Mouse (Mus musculus) regulatory T cell (primary cell): Measurements from ENCODE around the gene Zfp346.

Source experiments
- in situ Hi-C: fragments of 300-600 bp; cut with MboI, MseI; formaldehyde crosslinking; loops from one replicate; pipeline ENCODE4 v1.15.1; 2025; ENCODE audit warnings: high pct_unique_total_duplicates

Zfp346 gene

DNA sequence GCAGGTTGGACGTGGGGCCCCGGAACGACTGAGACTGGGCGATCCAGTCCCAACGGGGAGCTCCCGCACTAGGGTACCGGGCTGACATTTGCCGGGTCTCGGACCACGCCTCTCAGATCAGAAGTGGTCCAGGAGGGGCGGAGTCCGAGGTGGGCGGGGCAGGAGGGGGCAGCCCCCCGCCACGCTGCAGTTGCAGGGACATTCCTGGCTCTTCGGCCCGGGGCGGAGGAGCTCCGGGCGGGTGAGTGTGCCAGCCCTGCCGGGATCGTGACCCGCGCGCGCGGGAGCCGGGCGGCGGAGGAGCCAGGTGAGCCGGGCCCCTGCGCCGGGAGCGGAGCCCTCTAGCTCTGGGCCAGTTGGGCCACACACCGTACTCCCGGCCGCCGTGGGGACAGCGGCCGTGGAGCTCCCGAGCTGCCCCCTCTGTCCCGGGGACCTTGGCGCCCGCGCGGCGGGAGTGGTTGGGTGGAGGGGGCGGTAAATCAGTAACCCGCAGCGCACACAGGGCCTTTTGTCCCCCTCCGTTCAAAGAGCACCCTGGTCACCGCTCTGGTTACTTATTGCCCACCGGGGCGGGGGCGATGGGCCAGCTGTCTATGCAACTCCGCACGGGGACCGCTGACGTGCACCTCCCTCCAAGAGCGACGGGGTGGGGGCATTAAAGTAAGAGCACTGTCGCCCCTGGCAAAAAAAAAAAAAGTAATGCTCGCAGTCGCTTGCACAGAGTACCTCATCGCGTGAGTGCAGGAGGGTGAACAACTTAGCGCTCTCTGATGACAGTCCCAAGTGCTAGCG, 47.7 kb downstream of the Zfp346 start, which contains the start of gene Fgfr4:
Fgfr4 (plus strand) TSS at position 20 of the 795 bp plus-strand sequence.
- in situ Hi-C loops = no loop called here

DNA sequence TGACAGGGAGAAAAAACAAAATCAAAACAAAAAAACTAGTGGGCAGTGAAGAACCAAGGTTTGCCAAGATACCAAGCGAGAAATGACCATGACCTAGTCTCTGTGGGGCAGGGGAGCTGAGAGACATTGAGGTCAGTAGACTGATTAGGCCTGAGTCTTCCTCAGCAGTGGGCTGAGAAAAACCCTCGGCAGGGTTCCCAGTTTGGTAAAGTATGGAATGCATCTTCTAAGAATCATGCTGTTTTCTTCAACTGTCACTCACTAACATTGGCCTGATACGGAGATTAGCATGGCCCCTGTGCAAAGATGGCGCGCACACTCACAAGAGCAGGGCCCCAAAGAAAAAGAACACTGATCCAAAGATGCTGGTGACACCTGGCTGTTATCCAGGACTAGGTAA, 48.8 kb downstream of the Zfp346 start:
- in situ Hi-C loops = no loop called here

DNA sequence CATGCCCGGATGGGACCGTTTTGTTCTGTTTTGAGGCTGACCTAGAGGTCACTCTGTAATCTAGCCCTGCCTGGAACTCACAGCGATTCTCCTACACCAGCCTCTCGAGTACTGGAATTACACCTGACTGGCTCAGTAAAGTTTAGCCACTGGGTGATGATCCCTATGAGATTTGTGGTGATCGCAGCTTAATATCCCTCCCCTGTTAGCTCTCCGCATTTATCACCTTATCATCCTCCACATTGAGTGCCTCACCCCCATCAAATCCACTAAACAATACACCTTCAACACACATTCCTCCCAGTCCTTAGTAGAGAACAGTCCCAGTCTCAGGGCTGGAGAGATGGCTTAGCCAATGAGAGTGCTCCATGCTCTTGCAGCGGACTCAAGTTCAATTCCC, 57.3 kb downstream of the Zfp346 start:
- in situ Hi-C loops = no loop called here

DNA sequence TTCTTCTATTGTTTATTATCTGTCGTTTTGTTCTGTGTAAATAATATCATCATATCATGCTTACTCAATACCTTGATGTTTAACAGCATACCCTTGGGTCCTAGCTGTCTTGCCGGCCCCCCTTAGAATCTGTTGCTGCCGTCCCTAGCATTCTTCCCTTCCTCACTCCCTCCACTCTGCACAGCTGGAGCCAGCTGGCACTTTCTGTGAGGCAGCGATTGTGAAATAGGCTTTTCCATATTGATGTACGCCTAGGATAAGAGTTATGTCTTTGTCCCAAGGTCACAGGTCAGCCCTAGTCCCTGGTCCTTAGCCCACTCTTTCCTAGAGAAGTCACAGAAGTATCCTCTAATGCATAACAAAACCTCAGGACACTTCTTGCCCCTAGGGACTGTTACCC, 58.4 kb downstream of the Zfp346 start:
- in situ Hi-C loops = no loop called here

DNA sequence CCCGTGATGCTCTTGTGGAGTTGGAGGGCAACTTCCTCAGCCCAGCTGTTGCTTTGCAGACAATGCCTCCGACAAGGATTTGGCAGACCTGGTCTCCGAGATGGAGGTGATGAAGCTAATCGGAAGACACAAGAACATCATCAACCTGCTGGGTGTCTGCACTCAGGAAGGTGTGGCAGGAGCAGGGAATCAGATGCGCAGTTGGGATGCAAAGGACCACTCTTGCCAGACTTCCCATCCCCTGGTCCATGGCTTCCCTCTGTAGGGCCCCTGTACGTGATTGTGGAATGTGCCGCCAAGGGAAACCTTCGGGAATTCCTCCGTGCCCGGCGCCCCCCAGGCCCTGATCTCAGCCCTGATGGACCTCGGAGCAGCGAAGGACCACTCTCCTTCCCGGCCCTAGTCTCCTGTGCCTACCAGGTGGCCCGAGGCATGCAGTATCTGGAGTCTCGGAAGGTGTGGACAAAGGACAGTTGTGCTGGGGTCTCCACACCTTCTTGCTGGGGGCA, 60.8 kb downstream of the Zfp346 start:
- in situ Hi-C loops = no loop called here

DNA sequence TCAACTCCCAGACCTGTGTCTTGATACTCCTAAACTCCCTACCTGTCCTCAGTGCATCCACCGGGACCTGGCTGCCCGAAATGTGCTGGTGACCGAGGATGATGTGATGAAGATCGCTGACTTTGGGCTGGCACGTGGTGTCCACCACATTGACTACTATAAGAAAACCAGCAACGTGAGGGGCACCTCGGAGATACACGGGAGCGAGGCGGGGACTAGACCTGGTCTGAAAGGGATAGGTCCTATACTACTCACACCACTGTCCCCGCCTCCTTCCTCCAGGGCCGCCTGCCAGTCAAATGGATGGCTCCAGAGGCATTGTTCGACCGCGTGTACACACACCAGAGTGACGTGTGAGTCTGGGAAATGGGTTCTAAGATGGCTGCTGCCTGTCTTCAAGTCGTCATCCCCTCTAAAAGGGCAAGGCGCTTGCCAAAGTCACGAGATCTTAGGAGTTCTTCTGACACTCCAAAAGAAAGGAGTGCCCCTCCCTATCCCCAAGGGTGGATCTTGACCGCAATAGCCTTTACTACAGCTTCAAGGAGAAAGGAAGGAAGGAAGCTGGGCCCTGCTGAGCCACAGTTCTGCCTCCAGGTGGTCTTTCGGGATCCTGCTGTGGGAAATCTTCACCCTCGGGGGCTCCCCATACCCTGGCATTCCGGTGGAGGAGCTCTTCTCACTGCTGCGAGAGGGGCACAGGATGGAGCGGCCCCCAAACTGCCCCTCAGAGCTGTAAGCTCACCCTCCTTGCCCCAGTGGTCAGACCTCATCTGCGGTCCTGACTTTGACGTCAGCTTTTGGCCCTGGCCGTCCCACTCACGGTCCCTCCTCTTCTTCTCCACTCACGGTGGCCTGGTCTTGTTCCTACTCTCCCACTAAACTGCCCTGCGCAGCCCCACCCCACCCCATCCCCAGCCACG, 62.0 kb downstream of the Zfp346 start:
- in situ Hi-C loops = no loop called here

DNA sequence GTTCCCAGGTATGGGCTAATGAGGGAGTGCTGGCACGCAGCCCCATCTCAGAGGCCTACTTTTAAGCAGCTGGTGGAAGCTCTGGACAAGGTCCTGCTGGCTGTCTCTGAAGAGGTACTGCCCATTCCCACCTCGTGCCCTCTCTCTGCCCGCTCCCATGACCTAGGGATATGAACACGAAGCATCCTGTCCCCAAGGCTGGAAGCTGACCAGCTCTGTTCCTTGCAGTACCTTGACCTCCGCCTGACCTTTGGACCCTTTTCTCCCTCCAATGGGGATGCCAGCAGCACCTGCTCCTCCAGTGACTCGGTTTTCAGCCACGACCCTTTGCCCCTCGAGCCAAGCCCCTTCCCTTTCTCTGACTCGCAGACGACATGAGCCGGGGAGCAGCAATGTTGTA, 62.7 kb downstream of the Zfp346 start:
- in situ Hi-C loops = no loop called here

DNA sequence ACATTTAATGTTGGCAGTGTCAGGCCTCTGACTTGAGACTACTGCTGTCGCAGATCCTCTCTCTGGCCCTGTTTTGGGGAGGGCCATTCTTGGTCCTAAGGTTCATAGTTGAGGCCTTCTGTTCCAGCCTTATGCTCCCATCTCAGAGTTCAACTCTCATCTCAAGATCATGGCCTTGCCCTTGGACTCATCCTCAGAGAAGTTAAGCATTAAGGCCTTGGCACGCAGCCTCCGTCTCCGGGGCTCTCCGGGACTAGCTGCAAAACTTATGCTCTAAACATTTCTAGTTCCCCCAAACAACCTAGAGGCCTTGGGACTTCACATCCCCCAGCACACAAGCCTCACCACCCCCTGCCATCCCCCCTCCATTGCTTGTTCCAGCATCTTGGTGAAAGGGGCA, 63.1 kb downstream of the Zfp346 start:
- in situ Hi-C loops = no loop called here

DNA sequence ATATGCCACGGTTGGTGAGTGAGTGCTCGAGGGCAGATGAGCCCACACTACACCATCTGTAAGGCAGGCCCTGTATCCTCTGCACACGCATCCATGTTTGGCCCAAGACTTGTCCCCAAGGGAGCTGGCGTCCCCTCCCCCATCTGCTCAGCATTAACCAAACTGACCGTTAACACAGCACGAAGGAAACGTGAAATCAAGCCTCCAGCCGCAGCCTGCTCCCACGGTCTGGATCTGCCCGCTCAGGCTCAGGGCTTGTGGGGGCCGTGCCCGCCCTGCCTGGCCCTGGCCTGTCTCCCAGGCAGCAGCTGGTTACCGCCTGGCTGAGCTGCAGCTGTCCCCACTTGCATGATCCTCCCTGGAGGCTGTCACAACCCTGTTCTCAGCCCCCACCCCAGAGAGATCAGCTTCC, 63.9 kb downstream of the Zfp346 start:
- in situ Hi-C loops = no loop called here

DNA sequence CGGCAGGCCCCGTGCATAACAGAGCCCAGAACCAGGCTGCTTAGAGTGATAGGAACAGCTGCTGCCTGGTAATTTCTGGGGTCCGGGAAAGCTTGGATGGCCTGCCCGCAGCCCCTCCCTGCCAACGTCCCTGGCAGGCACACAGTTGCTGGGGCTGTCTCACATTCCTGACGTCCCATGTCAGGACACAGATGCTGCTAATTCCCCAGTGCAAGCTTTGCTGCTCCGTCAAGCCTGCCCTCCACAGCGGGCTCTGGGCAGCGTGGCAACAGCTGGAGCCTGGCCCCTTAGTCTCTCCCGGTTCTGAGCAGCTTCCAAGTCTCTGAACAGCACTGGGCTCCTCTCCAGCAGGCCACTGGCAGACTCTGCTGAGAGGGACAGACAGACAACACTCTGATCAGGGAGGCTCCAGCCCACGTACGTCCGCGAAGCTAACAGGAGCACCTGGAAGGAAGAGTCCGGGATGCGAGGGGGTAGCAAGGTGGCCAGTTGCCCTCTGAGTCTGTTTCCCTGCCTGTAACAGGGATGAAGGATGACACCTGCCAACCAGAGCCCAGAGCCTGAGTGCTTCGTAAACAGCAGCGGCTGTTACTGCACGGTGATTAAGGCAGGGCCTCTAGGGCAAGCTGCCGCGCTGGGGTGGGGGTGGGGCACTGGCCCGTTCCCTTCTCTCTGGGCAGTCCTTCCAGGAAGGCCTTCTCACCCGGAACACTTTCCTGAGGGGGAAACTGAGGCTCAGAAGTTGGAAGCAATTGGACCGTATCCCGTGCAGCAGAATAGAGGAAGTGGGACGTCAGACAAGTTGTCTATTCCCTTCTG, 66.6 kb downstream of the Zfp346 start:
- in situ Hi-C loops = loop anchor here (5.0 kb wide), 1 partner anchor 374 kb away; no protein-coding TSS in a partner anchor

DNA sequence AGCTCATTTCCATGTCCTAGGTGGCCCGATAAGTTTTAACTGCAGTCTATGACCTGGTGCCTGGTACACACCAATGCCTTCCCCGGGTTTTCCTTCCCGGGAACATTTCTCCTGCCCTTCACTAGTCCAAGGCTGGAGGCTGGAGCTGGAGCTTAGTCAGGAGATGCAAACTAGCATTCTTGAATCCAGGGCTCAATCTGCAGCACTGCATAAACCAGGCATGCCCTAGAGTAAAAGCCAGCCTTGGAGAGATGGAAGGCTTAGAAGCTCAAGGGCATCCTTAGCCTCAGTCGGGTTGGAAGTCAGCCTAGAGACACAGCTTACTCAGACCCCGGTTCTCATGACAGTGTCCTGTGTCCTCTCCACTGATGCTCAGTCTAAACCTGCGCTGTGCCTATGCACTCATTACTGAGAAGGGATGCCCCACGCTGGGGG, 67.2 kb downstream of the Zfp346 start:
- in situ Hi-C loops = loop anchor here (5.0 kb wide), 1 partner anchor 375 kb away; no protein-coding TSS in a partner anchor

DNA sequence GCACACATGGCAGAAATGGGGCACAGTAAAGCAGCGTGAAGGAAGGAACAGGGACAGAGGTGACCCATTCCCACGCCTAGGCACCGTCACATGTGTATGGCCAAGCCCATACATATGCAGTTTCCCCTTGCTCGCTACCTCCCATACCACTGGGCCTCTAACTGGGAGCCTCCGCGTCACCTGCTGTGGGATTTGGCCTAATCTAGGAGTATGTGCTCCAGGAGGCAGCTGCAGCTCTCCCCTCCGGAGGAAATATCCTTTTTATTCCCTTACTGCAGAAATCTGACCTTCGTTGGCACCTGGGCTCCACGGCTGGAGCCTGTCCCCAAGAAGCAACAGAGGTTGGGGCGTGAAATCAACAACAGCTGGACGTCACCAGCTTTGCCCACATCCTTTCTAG, 69.2 kb downstream of the Zfp346 start:
- in situ Hi-C loops = loop anchor here (5.0 kb wide), 1 partner anchor 377 kb away; no protein-coding TSS in a partner anchor

DNA sequence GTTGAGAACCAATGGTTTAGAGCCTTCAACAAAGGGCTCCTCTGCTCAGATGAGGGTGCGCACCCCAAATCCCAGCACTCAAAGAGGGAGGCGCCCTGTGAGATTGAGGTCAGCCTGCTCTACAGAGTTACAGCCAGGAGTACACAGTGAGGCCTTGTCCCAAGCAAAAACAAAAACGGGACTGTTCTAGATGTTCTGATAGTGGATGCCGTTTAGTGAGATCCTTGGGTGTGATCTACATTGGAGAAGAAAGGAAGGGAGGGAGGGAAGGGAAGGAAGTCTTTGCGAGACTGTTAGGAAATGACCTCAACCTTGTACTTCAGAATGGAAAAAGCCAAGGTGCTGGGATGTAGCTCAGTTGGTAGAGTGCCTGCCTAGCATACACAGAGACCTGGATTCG, 71.2 kb downstream of the Zfp346 start:
- in situ Hi-C loops = loop anchor here (5.0 kb wide), 1 partner anchor 39 kb away; no protein-coding TSS in a partner anchor

DNA sequence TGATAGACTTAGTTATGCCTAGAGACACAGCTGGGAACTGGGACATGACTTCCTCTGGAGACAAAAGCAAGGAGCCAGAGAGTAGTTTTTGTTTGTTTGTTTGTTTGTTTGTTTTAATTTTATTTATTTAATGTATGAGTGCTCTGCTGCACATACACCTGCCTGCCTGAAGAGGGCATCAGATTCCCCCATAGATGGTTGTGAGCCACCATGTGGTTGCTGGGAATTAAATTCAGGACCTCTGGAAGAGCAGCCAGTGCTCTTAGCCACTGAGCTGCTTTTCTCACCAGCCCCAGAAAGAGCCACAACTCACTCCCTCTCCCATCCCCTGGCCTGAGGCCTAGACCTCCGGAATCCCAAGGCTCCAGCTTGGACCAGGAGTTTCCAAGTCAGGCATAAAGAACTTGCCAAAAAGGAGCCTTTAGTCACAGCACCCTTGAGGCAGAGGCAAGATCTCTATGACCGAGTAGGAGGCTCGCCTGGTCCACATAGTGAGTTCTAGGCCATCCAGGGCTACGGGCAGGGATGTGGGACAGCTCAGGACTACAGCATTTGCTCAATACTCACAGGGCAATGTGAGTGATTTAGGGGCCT, 72.9 kb downstream of the Zfp346 start:
- in situ Hi-C loops = loop anchor here (5.0 kb wide), 1 partner anchor 41 kb away; no protein-coding TSS in a partner anchor

DNA sequence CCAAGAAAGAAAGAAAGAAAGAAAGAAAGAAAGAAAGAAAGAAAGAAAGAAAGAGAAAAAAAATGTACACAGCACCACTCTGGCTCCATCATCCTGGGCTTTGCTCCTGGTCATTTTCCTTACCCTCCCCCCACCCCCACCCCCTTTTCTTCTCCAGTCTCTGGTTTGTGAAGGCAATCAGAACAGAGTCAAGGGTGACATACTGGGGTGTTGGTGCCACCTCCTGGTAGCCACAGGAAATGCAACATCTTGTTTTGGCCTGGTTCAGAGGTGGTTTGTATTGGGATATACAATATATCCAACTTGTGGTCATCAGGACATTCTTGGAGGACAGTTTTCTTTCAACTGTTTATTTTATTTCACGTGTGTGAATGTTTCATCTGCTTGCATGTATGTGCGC, 73.4 kb downstream of the Zfp346 start:
- in situ Hi-C loops = loop anchor here (5.0 kb wide), 1 partner anchor 41 kb away; no protein-coding TSS in a partner anchor

DNA sequence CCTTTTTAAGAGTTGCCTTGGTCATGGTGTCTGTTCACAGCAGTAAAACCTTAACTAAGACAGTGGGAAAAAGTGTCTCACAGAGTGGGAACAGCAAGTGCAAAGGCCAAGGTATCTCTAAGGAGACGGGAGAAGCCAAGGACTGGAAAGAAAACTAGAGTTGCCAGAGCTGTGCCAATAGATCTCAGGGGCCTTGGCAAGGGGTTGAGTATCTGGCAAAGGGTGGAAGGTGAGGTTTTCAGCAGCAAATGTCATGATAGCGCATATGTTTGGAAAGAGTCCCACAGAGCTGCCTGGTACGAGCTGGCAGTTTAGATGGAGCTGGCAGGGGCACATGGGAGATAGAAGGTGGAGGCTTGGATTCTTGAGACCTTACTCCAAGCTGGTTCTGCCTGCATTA, 74.5 kb downstream of the Zfp346 start:
- in situ Hi-C loops = loop anchor here (5.0 kb wide), 1 partner anchor 42 kb away; no protein-coding TSS in a partner anchor

DNA sequence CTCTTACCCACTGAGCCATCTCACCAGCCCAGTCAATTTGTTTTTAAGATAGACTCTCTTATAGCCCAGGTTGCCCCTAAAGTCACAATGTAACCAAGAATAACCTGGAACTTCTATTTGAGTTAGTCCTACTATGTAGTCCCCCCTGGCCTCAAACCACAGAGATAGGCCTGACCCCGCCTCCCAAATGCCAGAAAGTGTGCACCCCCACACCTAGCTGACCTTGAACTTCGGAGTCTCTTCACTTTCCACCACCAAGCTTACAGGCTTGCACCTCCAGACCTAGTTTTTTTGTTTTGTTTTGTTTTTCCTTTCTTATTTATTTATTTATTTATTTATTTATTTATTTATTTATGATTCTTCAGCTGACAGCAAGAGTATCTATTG, 76.7 kb downstream of the Zfp346 start:
- in situ Hi-C loops = no loop called here

DNA sequence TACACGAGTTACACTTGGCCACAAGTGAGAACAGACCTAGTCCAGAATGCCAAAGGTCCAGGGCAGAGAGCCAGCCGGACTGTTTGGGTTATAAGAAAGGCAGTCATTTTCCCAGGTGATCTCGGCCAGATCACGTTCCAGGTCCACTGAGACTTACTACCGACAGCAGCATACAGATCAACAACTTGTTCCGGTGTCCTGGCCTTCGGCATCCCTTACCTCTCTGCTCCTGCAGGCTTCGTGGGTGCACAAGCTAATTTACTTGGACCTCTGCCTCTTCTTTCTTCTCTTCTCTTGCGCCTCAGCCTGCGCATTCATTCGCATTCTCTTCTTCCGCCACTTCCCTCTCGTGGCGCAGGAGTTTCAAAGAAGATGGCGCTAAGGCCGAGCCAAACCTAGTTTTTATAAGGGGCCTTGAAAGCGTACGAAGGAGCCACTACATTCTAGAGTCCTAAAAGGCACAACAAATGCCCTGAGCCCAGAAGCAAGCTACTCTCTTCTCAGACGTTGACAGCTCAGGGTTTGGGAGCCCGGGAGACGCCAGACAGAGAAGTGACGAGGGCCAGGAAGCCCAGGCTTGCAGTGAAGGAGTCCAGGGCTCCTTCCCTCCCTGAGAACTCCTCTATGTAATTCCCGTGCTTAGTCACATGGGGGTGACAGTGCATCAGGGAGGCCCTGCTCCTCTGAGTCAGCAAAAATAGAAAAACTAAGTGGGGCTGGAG, 77.2 kb downstream of the Zfp346 start:
- in situ Hi-C loops = no loop called here

DNA sequence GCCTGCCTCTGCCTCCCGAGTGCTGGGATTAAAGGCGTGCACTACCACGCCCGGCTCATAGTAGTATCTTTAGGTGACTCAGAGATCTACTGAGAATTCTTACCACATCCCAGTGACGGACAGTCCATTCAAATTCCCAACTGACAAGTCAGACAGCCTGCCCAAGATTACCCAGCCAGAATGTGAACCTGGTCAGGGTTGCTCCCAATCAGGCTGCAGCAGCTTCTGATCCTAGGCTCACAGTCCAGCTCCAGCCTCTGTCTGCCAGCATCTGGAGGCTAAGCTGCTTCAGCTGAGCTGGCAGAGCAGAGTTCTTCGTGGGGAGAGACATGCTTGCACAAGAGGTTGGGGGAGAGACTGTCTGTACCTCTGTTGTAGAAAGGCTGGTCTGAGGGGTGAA, 78.3 kb downstream of the Zfp346 start:
- in situ Hi-C loops = no loop called here
